Mouse (Mus musculus): Measurements from ENCODE around the gene Anks1. TPM values are rescaled to one million over a fixed set of nuclear protein-coding genes. Genes with fewer than 3 reads are reported as not detected.

Gene Anks1
- total and polyA plus RNA-seq, 2 experiments, result 8.8 to 10.0 TPM

GRCm38 (mm10) chr17:27964607-27965006, 55.5 kb downstream of the Anks1 start:
- H3K4me1 ChIP-seq (ENCODE audit: control insufficient read depth, insufficient read depth, low read length), result peaks cover 19% of the 10 kb centered on the region
- DNase-seq (ENCODE audit: extremely low read depth, low read depth, low spot score), result no peak
- H3K79me2 ChIP-seq (ENCODE audit: control insufficient read depth, insufficient read depth, low read length), result peaks cover 38% of the 10 kb centered on the region; the same call in 1 of the 2 replicates
- no peak overlapping the region for H3K9ac ChIP-seq (ENCODE audit: low read depth, low read length)
- no peaks in the 10 kb centered on the region for H3K27me3 ChIP-seq (ENCODE audit: control insufficient read depth, insufficient read depth, low read length)
- H3K36me3 ChIP-seq (ENCODE audit: control insufficient read depth, insufficient read depth, low read length), result no peaks in the 10 kb centered on the region
- no peak overlapping the region for H3K4me3 ChIP-seq (ENCODE audit: insufficient read depth, low read depth, low read length)
- H3K27ac ChIP-seq (replicated peaks; ENCODE audit: insufficient read depth, low read depth, low read length), result no peak overlapping the region
- TF ChIP-seq POLR2A (IDR thresholded peaks at IDR 0.05; ENCODE audit: extremely low read depth, insufficient read depth, low read length) (no peak), CTCF (IDR thresholded peaks at IDR 0.05; ENCODE audit: low read depth, low read length) (no peak)
- 54% methylated on average over 4 of the region's 4 CpGs for WGBS

- peak; percentile 63 for DNase-seq (ENCODE audit: extremely low read depth, low read depth, low spot score)
- H3K4me3 ChIP-seq (ENCODE audit: insufficient read depth, low read depth, low read length), result no peak overlapping the region
- peaks cover 19% of the 10 kb centered on the region for H3K4me1 ChIP-seq (ENCODE audit: control insufficient read depth, insufficient read depth, low read length)
- H3K27ac ChIP-seq (replicated peaks; ENCODE audit: insufficient read depth, low read depth, low read length), result no peak overlapping the region
- TF ChIP-seq POLR2A (IDR thresholded peaks at IDR 0.05; ENCODE audit: extremely low read depth, insufficient read depth, low read length) (no peak), CTCF (IDR thresholded peaks at IDR 0.05; ENCODE audit: low read depth, low read length) (no peak)
- peaks cover 42% of the 10 kb centered on the region; the same call in 1 of the 2 replicates for H3K79me2 ChIP-seq (ENCODE audit: control insufficient read depth, insufficient read depth, low read length)
- WGBS, result 48% methylated on average over 10 of the region's 10 CpGs
- H3K36me3 ChIP-seq (ENCODE audit: control insufficient read depth, insufficient read depth, low read length), result no peaks in the 10 kb centered on the region
- H3K9ac ChIP-seq (ENCODE audit: low read depth, low read length), result no peak overlapping the region
- H3K27me3 ChIP-seq (ENCODE audit: control insufficient read depth, insufficient read depth, low read length), result no peaks in the 10 kb centered on the region
Observed at GRCm38 (mm10) chr17:27965292-27965691, 56.2 kb downstream of the Anks1 start.

GRCm38 (mm10) chr17:27966056-27966455, 57.0 kb downstream of the Anks1 start:
- Histone ChIP-seq H3K79me2 (ENCODE audit: control insufficient read depth, insufficient read depth, low read length) (peaks cover 43% of the 10 kb centered on the region; the same call in 1 of the 2 replicates), H3K4me1 (ENCODE audit: control insufficient read depth, insufficient read depth, low read length) (peaks cover 20% of the 10 kb centered on the region), H3K36me3 (ENCODE audit: control insufficient read depth, insufficient read depth, low read length) (no peaks in the 10 kb centered on the region), H3K27ac (replicated peaks; ENCODE audit: insufficient read depth, low read depth, low read length) (no peak overlapping the region), H3K4me3 (ENCODE audit: insufficient read depth, low read depth, low read length) (no peak overlapping the region), H3K27me3 (ENCODE audit: control insufficient read depth, insufficient read depth, low read length) (no peaks in the 10 kb centered on the region), H3K9ac (ENCODE audit: low read depth, low read length) (no peak overlapping the region)
- WGBS, result 30% methylated on average over 4 of the region's 4 CpGs
- peak; percentile 74 for DNase-seq (ENCODE audit: extremely low read depth, low read depth, low spot score)
- TF ChIP-seq CTCF (IDR thresholded peaks at IDR 0.05; ENCODE audit: low read depth, low read length), result no peak
- TF ChIP-seq POLR2A (IDR thresholded peaks at IDR 0.05; ENCODE audit: extremely low read depth, insufficient read depth, low read length), result no peak

GRCm38 (mm10) chr17:27966508-27967021, 57.5 kb downstream of the Anks1 start:
- Histone ChIP-seq H3K79me2 (ENCODE audit: control insufficient read depth, insufficient read depth, low read length) (peaks cover 40% of the 10 kb centered on the region; the same call in 1 of the 2 replicates), H3K4me1 (ENCODE audit: control insufficient read depth, insufficient read depth, low read length) (peaks cover 25% of the 10 kb centered on the region), H3K27me3 (ENCODE audit: control insufficient read depth, insufficient read depth, low read length) (no peaks in the 10 kb centered on the region), H3K27ac (replicated peaks; ENCODE audit: insufficient read depth, low read depth, low read length) (no peak overlapping the region), H3K9ac (ENCODE audit: low read depth, low read length) (no peak overlapping the region), H3K36me3 (ENCODE audit: control insufficient read depth, insufficient read depth, low read length) (no peaks in the 10 kb centered on the region), H3K4me3 (ENCODE audit: insufficient read depth, low read depth, low read length) (no peak overlapping the region)
- no peak for DNase-seq (ENCODE audit: extremely low read depth, low read depth, low spot score)
- TF ChIP-seq CTCF (IDR thresholded peaks at IDR 0.05; ENCODE audit: low read depth, low read length), result no peak
- TF ChIP-seq POLR2A (IDR thresholded peaks at IDR 0.05; ENCODE audit: extremely low read depth, insufficient read depth, low read length), result no peak
- WGBS, result 88% methylated on average over 11 of the region's 11 CpGs

- H3K9ac ChIP-seq (ENCODE audit: low read depth, low read length), result no peak overlapping the region
Observed at GRCm38 (mm10) chr17:27967529-27967928, 58.4 kb downstream of the Anks1 start.

GRCm38 (mm10) chr17:27968033-27968750, 59.1 kb downstream of the Anks1 start:
- DNase-seq (ENCODE audit: extremely low read depth, low read depth, low spot score), result no peak
- Histone ChIP-seq H3K27ac (replicated peaks; ENCODE audit: insufficient read depth, low read depth, low read length) (peak overlapping the region; percentile 52), H3K4me3 (ENCODE audit: insufficient read depth, low read depth, low read length) (no peak overlapping the region), H3K4me1 (ENCODE audit: control insufficient read depth, insufficient read depth, low read length) (peaks cover 25% of the 10 kb centered on the region), H3K27me3 (ENCODE audit: control insufficient read depth, insufficient read depth, low read length) (no peaks in the 10 kb centered on the region), H3K79me2 (ENCODE audit: control insufficient read depth, insufficient read depth, low read length) (peaks cover 42% of the 10 kb centered on the region; the same call in 1 of the 2 replicates), H3K36me3 (ENCODE audit: control insufficient read depth, insufficient read depth, low read length) (no peaks in the 10 kb centered on the region), H3K9ac (ENCODE audit: low read depth, low read length) (no peak overlapping the region)
- TF ChIP-seq CTCF (IDR thresholded peaks at IDR 0.05; ENCODE audit: low read depth, low read length), result no peak
- TF ChIP-seq POLR2A (IDR thresholded peaks at IDR 0.05; ENCODE audit: extremely low read depth, insufficient read depth, low read length), result no peak
- 80% methylated on average over 9 of the region's 9 CpGs for WGBS

More at GRCm38 (mm10) chr17:27967529-27967928, 58.4 kb downstream of the Anks1 start:
- Histone ChIP-seq H3K27me3 (ENCODE audit: control insufficient read depth, insufficient read depth, low read length) (no peaks in the 10 kb centered on the region), H3K4me1 (ENCODE audit: control insufficient read depth, insufficient read depth, low read length) (peaks cover 25% of the 10 kb centered on the region), H3K36me3 (ENCODE audit: control insufficient read depth, insufficient read depth, low read length) (no peaks in the 10 kb centered on the region), H3K27ac (replicated peaks; ENCODE audit: insufficient read depth, low read depth, low read length) (peak overlapping the region; percentile 41), H3K4me3 (ENCODE audit: insufficient read depth, low read depth, low read length) (no peak overlapping the region), H3K79me2 (ENCODE audit: control insufficient read depth, insufficient read depth, low read length) (peaks cover 39% of the 10 kb centered on the region; the same call in 1 of the 2 replicates)
- no peak for DNase-seq (ENCODE audit: extremely low read depth, low read depth, low spot score)
- no peak for TF ChIP-seq CTCF (IDR thresholded peaks at IDR 0.05; ENCODE audit: low read depth, low read length)
- WGBS, result 92% methylated on average over 7 of the region's 7 CpGs

Measured in liver, adult 2 months (tissue).